Mouse (Mus musculus) midbrain, embryonic 16.5 days (tissue): ENCODE results near the gene Nrg3. TPM values are rescaled to one million over a fixed set of nuclear protein-coding genes. Genes with fewer than 3 reads are reported as not detected.

ENCODE experiments used
- ATAC-seq: fragments of 200-750 bp; cut with Nextera tagmentation; 2 replicates; pipeline ENCODE4 v1.8.0; 2017; ENCODE audit warnings: moderate TSS enrichment
- H3K27ac ChIP-seq: fragments of 300-500 bp; sonication (generic); 2 replicates; pipeline ENCODE4 v1.5.1; 2014; ENCODE audit warnings: mild to moderate bottlenecking, low read length, mixed read lengths
- H3K27me3 ChIP-seq: fragments of 300-500 bp; sonication (generic); 2 replicates; pipeline ENCODE4 v1.6.1; 2014; ENCODE audit warnings: low read depth, low read length, mixed read lengths; ENCODE audit not compliant: control insufficient read depth, insufficient read depth
- H3K36me3 ChIP-seq: fragments of 300-500 bp; sonication (generic); 2 replicates; pipeline ENCODE4 v1.6.1; 2014; ENCODE audit warnings: mild to moderate bottlenecking, low read length, moderate library complexity, mixed read lengths; ENCODE audit not compliant: control insufficient read depth, insufficient read depth
- H3K4me1 ChIP-seq: fragments of 300-500 bp; sonication (generic); 2 replicates; pipeline ENCODE4 v1.6.1; 2014; ENCODE audit warnings: mild to moderate bottlenecking, low read length, mixed read lengths; ENCODE audit not compliant: control insufficient read depth, insufficient read depth
- H3K4me2 ChIP-seq: fragments of 300-500 bp; sonication (generic); 2 replicates; pipeline ENCODE4 v1.6.1; 2014; ENCODE audit warnings: mild to moderate bottlenecking, low read length, mixed read lengths
- H3K4me3 ChIP-seq: fragments of 300-500 bp; sonication (generic); 2 replicates; pipeline ENCODE4 v1.5.1; 2014; ENCODE audit warnings: low read depth, mild to moderate bottlenecking, low read length, moderate library complexity, mixed read lengths
- H3K9ac ChIP-seq: fragments of 300-500 bp; sonication (generic); 2 replicates; pipeline ENCODE4 v1.6.1; 2014; ENCODE audit warnings: low read depth, low read length, mixed read lengths
- H3K9me3 ChIP-seq: fragments of 300-500 bp; sonication (generic); replicated peaks from 2 replicates; pipeline ENCODE4 v1.6.1; 2014; ENCODE audit warnings: mild to moderate bottlenecking, low read length, mixed read lengths; ENCODE audit not compliant: control insufficient read depth, poor library complexity, severe bottlenecking
- WGBS: fragments of 180-500 bp; shearing (Covaris S2); extraction: QIAGEN DNeasy Blood & Tissue Kit; methylation state at CpG from one replicate; pipeline ENCODE4 v1.1.7; 2014; 5-methylcytosine and 5-hydroxymethylcytosine counted together
- polyA plus RNA-seq: library from polyadenylated mRNA; unstranded; fragments of >200 nt; fragmentation: Nextera tagmentation; extraction: Ambion mirVana; gene quantifications from 2 replicates; pipeline ENCODE4 v1.2.1, GENCODE M21; 2015

The Nrg3 gene
- polyA plus RNA-seq, 1 experiment from 2014 or later, result 12.9 TPM

GRCm38 (mm10) chr14:38824891-38825290, 648.0 kb downstream of the Nrg3 start:
- WGBS, result 54% methylated on average over 1 of the region's 1 CpGs
- Histone ChIP-seq H3K4me1 (no peaks in the 10 kb centered on the region), H3K36me3 (no peaks in the 10 kb centered on the region), H3K27ac (no peak overlapping the region), H3K4me3 (no peak overlapping the region), H3K9ac (no peak overlapping the region), H3K9me3 (no peaks in the 10 kb centered on the region), H3K27me3 (no peaks in the 10 kb centered on the region), H3K4me2 (no peak overlapping the region)
- 0 out of 2 replicates have a peak, but pooled peaks have one; percentile 28 for ATAC-seq

GRCm38 (mm10) chr14:38797027-38797426, 675.9 kb downstream of the Nrg3 start:
- no peak overlapping the region for H3K9ac ChIP-seq
- H3K27me3 ChIP-seq, result no peaks in the 10 kb centered on the region
- no peak overlapping the region for H3K27ac ChIP-seq
- WGBS, result 87% methylated on average over 3 of the region's 3 CpGs
- H3K36me3 ChIP-seq, result no peaks in the 10 kb centered on the region
- no peak overlapping the region for H3K4me2 ChIP-seq
- no peak for ATAC-seq
- no peaks in the 10 kb centered on the region for H3K4me1 ChIP-seq
- no peaks in the 10 kb centered on the region for H3K9me3 ChIP-seq
- no peak overlapping the region for H3K4me3 ChIP-seq

GRCm38 (mm10) chr14:38775291-38776116, 697.4 kb downstream of the Nrg3 start:
- no peaks in the 10 kb centered on the region for H3K9me3 ChIP-seq
- H3K9ac ChIP-seq, result no peak overlapping the region
- no peak overlapping the region for H3K27ac ChIP-seq
- H3K27me3 ChIP-seq, result no peaks in the 10 kb centered on the region
- H3K4me3 ChIP-seq, result no peak overlapping the region
- no peak for ATAC-seq
- 69% methylated on average over 5 of the region's 5 CpGs for WGBS
- H3K4me1 ChIP-seq, result no peaks in the 10 kb centered on the region
- no peak overlapping the region for H3K4me2 ChIP-seq
- no peaks in the 10 kb centered on the region for H3K36me3 ChIP-seq

- no peaks in the 10 kb centered on the region for H3K9me3 ChIP-seq
Observed at GRCm38 (mm10) chr14:38774811-38775210, 698.1 kb downstream of the Nrg3 start.

GRCm38 (mm10) chr14:38730465-38730864, 742.4 kb downstream of the Nrg3 start:
- H3K4me1 ChIP-seq, result no peaks in the 10 kb centered on the region
- H3K27ac ChIP-seq, result no peak overlapping the region
- H3K9me3 ChIP-seq, result no peaks in the 10 kb centered on the region
- no peak for ATAC-seq
- H3K36me3 ChIP-seq, result no peaks in the 10 kb centered on the region
- H3K4me2 ChIP-seq, result no peak overlapping the region
- H3K9ac ChIP-seq, result no peak overlapping the region
- H3K27me3 ChIP-seq, result no peaks in the 10 kb centered on the region
- no peak overlapping the region for H3K4me3 ChIP-seq

More at GRCm38 (mm10) chr14:38774811-38775210, 698.1 kb downstream of the Nrg3 start:
- H3K27me3 ChIP-seq, result no peaks in the 10 kb centered on the region
- H3K4me3 ChIP-seq, result no peak overlapping the region
- 72% methylated on average over 1 of the region's 1 CpGs for WGBS
- H3K4me1 ChIP-seq, result no peaks in the 10 kb centered on the region
- H3K4me2 ChIP-seq, result no peak overlapping the region
- H3K9ac ChIP-seq, result no peak overlapping the region
- no peaks in the 10 kb centered on the region for H3K36me3 ChIP-seq
- no peak for ATAC-seq
- no peak overlapping the region for H3K27ac ChIP-seq

GRCm38 (mm10) chr14:38703894-38704293, 769.0 kb downstream of the Nrg3 start:
- Histone ChIP-seq H3K4me3 (no peak overlapping the region), H3K27ac (0 out of 2 replicates have a peak overlapping the region, but pooled peaks have one; percentile 13), H3K4me1 (peaks cover 7% of the 10 kb centered on the region; the same call in 1 of the 2 replicates), H3K27me3 (no peaks in the 10 kb centered on the region), H3K4me2 (no peak overlapping the region), H3K9ac (no peak overlapping the region), H3K36me3 (no peaks in the 10 kb centered on the region), H3K9me3 (no peaks in the 10 kb centered on the region)
- no peak for ATAC-seq
- WGBS, result 16% methylated on average over 4 of the region's 4 CpGs

- Histone ChIP-seq H3K27me3 (no peaks in the 10 kb centered on the region), H3K27ac (peak overlapping the region; percentile 33; the same call in 1 of the 2 replicates), H3K4me1 (peaks cover 7% of the 10 kb centered on the region; the same call in 1 of the 2 replicates), H3K9me3 (no peaks in the 10 kb centered on the region), H3K4me2 (no peak overlapping the region), H3K4me3 (no peak overlapping the region), H3K36me3 (no peaks in the 10 kb centered on the region), H3K9ac (no peak overlapping the region)
- ATAC-seq, result 0 out of 2 replicates have a peak, but pooled peaks have one; percentile 63
- 63% methylated on average over 9 of the region's 9 CpGs for WGBS
Observed at GRCm38 (mm10) chr14:38702596-38703393, 770.1 kb downstream of the Nrg3 start.

GRCm38 (mm10) chr14:38701413-38701812, 771.5 kb downstream of the Nrg3 start:
- Histone ChIP-seq H3K9me3 (no peaks in the 10 kb centered on the region), H3K4me3 (no peak overlapping the region), H3K4me1 (peaks cover 7% of the 10 kb centered on the region; the same call in 1 of the 2 replicates), H3K27me3 (no peaks in the 10 kb centered on the region), H3K36me3 (no peaks in the 10 kb centered on the region), H3K4me2 (no peak overlapping the region), H3K9ac (no peak overlapping the region), H3K27ac (no peak overlapping the region)
- 85% methylated on average over 1 of the region's 1 CpGs for WGBS
- ATAC-seq, result no peak

- H3K4me2 ChIP-seq, result no peak overlapping the region
- no peak overlapping the region for H3K9ac ChIP-seq
- H3K4me1 ChIP-seq, result peaks cover 7% of the 10 kb centered on the region; the same call in 1 of the 2 replicates
- no peaks in the 10 kb centered on the region for H3K36me3 ChIP-seq
- no peaks in the 10 kb centered on the region for H3K9me3 ChIP-seq
- H3K27ac ChIP-seq, result no peak overlapping the region
- no peak for ATAC-seq
- no peaks in the 10 kb centered on the region for H3K27me3 ChIP-seq
- H3K4me3 ChIP-seq, result no peak overlapping the region
- 93% methylated on average over 3 of the region's 3 CpGs for WGBS
Observed at GRCm38 (mm10) chr14:38700972-38701371, 771.9 kb downstream of the Nrg3 start.
